Mouse (Mus musculus): ENCODE measurements around the gene Khdc3. TPM values are rescaled to one million over a fixed set of nuclear protein-coding genes. Genes with fewer than 3 reads are reported as not detected.

Gene Khdc3
- polyA plus RNA-seq, 1 experiment from 2014 or later, result 0.12 TPM

Other genes with a start within 250 kb of the Khdc3 start
- gene Pygo1, start 176.2 kb upstream of the Khdc3 start, polyA plus RNA-seq (2015; fragmentation: Nextera tagmentation; extraction: Ambion mirVana), result 13.7 and 16.0 TPM in 2 replicates
- 2.6 and 2.7 TPM in 2 replicates for gene Dyx1c1, start 143.1 kb upstream of the Khdc3 start, polyA plus RNA-seq (2015; fragmentation: Nextera tagmentation; extraction: Ambion mirVana)
- not detected in 2 replicates for gene Gm44503, start 143.0 kb upstream of the Khdc3 start, polyA plus RNA-seq (2015; fragmentation: Nextera tagmentation; extraction: Ambion mirVana)
- 23.5 and 23.7 TPM in 2 replicates for gene Ccpg1os, start 116.5 kb upstream of the Khdc3 start, polyA plus RNA-seq (2015; fragmentation: Nextera tagmentation; extraction: Ambion mirVana)
- gene Ccpg1, start 116.4 kb upstream of the Khdc3 start, polyA plus RNA-seq (2015; fragmentation: Nextera tagmentation; extraction: Ambion mirVana), result 44.2 and 49.2 TPM in 2 replicates
- 14.1 and 17.6 TPM in 2 replicates for gene Pigb, start 61.5 kb upstream of the Khdc3 start, polyA plus RNA-seq (2015; fragmentation: Nextera tagmentation; extraction: Ambion mirVana)
- 3.1 and 3.2 TPM in 2 replicates for gene Rab27a, start 57.0 kb upstream of the Khdc3 start, polyA plus RNA-seq (2015; fragmentation: Nextera tagmentation; extraction: Ambion mirVana)
- gene Gm20509, start 634 bp downstream of the Khdc3 start, polyA plus RNA-seq (2015; fragmentation: Nextera tagmentation; extraction: Ambion mirVana), result not detected in 2 replicates
- gene Rsl24d1, start 11.6 kb downstream of the Khdc3 start, polyA plus RNA-seq (2015; fragmentation: Nextera tagmentation; extraction: Ambion mirVana), result 96.6 and 97.1 TPM in 2 replicates

Data from hindbrain, embryonic 15.5 days (tissue).